Mouse (Mus musculus) G1E (cell line): ENCODE results near the gene Mospd1.

ENCODE experiments used
- CTCF ChIP-seq: IDR thresholded peaks from 2 replicates; pipeline ENCODE4 v1.5.1; 2012; ENCODE audit warnings: low read depth, low read length, inconsistent platforms, mixed read lengths
- GATA1 ChIP-seq: IDR thresholded peaks from 2 replicates; pipeline ENCODE4 v1.6.1; 2012; ENCODE audit warnings: borderline replicate concordance, low read length, inconsistent platforms, mixed read lengths
- TAL1 ChIP-seq: conservative IDR thresholded peaks from 2 replicates; pipeline ENCODE4 v1.6.1; 2012; ENCODE audit warnings: low read depth, low read length, inconsistent platforms, mixed read lengths

GRCm38 (mm10) chrX:53369534-53370365, 552 bp downstream of the Mospd1 start:
- TF ChIP-seq CTCF (no peak), GATA1 (no peak), TAL1 (no peak)
